Mouse (Mus musculus) cerebellum, adult 2 months (tissue): ENCODE measurements around the gene Ikzf3. TPM values are rescaled to one million over a fixed set of nuclear protein-coding genes. Genes with fewer than 3 reads are reported as not detected.

Experiments used
- DNase-seq, 2 experiments: peaks; one replicate each; pipeline ENCODE4 v3.0.0; 2021
- H3K27ac ChIP-seq: fragments of 200-500 bp; 2 replicates; pipeline ENCODE4 v1.5.1; 2012; ENCODE audit warnings: low read length, control low read depth, inconsistent platforms; ENCODE audit not compliant: insufficient read depth
- H3K27me3 ChIP-seq: fragments of 200-500 bp; 2 replicates; pipeline ENCODE4 v1.6.1; 2012; ENCODE audit warnings: inconsistent platforms, mild to moderate bottlenecking, low read length, moderate library complexity; ENCODE audit not compliant: control insufficient read depth, insufficient read depth
- H3K4me1 ChIP-seq: fragments of 200-500 bp; 2 replicates; pipeline ENCODE4 v1.6.1; 2011; ENCODE audit warnings: low read length; ENCODE audit not compliant: control insufficient read depth, insufficient read depth
- H3K4me3 ChIP-seq: fragments of 200-500 bp; replicated peaks from 2 replicates; pipeline ENCODE3; 2011; ENCODE audit warnings: mild to moderate bottlenecking, low read depth, low read length, control low read depth; ENCODE audit not compliant: insufficient read depth
- CTCF ChIP-seq: fragments of 200-500 bp; IDR thresholded peaks from 2 replicates; pipeline ENCODE4 v1.5.1; 2011; ENCODE audit warnings: low read depth, mild to moderate bottlenecking, control low read depth, low read length, moderate library complexity, borderline replicate concordance; ENCODE audit not compliant: insufficient read depth
- POLR2A ChIP-seq: fragments of 200-500 bp; IDR thresholded peaks from 2 replicates; pipeline ENCODE4 v1.6.1; 2011; ENCODE audit warnings: low read length, control low read depth, borderline replicate concordance; ENCODE audit not compliant: insufficient read depth
- WGBS: fragments of 180-500 bp; shearing (Covaris S2); methylation state at CpG from one replicate; pipeline ENCODE4 v1.1.7; 2018; 5-methylcytosine and 5-hydroxymethylcytosine counted together
- polyA plus RNA-seq: library from polyadenylated mRNA; depleted of rRNA; stranded (reverse); fragments of >200 nt; gene quantifications from 2 replicates; pipeline ENCODE4 v1.2.3, GENCODE M21; 2012

Gene Ikzf3
- polyA plus RNA-seq, 1 experiment = 0.07 TPM

DNA sequence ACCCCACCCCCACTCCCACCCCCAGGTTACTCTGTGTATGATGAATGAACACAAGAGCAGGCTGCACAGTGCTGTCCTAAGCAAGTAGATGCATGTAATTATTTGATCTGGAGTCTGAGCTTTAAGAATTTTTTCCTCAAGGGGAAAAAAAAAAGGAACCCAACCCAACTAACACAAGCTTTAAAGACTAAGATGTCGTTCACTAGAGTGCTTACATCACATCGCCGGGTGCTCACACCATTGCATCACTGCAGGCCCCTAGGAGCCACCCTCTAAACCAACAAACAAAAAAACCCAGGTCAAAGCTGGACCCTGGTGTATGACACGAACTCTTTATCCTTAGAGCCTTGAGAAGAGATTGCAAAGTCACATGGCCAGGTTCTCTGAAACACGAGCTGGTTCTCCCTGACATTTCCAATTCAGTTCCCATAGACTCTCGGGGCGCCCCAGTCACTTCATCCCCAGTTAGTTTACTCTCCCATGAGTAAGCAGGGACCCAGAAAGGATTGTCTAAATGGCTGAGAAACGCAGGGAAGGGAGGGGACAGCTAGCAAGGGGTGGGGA is 71.8 kb downstream of the Ikzf3 start:
- no peak for TF ChIP-seq CTCF
- no peak for TF ChIP-seq POLR2A
- WGBS = 59% methylated on average over 8 of the region's 8 CpGs
- H3K27me3 ChIP-seq = no peaks in the 10 kb centered on the region; the same call in 1 of the 2 replicates
- no peaks in the 10 kb centered on the region for H3K4me1 ChIP-seq
- no peak for DNase-seq
- H3K27ac ChIP-seq = no peak overlapping the region
- H3K4me3 ChIP-seq = no peak overlapping the region

DNA sequence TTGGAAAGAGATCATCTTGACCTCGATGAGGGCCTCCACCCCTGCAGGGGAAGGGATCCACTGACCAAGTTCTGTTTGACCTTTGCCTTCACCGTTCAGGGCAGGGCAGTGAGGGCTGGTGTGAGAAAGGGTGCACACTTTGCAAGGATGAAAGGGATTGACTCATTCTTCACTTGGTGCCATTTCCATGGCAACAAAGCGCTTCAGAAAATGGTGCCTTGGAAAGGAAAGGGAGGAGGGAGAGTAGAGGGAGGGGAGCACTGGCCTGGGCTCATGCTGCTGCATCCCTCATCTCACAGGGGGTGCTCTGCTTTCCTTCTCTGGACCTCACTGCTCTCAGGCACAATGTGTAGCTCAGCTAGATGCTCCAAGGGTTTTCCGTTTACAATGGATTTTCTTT is 73.1 kb downstream of the Ikzf3 start:
- no peak for DNase-seq
- TF ChIP-seq POLR2A = no peak
- no peak for TF ChIP-seq CTCF
- 38% methylated on average over 4 of the region's 4 CpGs for whole genome bisulfite sequencing
- no peak overlapping the region for H3K4me3 ChIP-seq
- H3K27ac ChIP-seq = no peak overlapping the region
- H3K4me1 ChIP-seq = no peaks in the 10 kb centered on the region
- H3K27me3 ChIP-seq = no peaks in the 10 kb centered on the region; the same call in 1 of the 2 replicates

DNA sequence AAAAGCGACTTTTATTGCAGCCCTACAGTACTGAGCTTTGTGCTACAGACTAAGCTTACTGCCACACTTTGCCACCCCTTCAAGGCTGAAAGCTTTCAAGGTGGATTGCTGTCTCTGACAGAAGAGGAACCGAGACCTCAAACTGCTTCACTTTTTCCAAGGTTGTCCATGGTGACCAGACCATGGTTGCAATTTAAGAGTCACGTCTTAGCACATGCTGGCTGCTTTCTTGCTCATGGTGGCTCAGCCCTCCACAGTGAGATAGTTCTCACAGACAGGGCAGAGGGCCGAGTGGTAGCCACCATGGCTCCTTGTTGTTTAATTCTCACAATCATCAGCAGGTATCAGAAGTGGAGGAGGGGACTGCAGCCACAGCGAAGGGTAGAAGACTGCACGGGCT is 75.0 kb downstream of the Ikzf3 start:
- H3K4me3 ChIP-seq = no peak overlapping the region
- no peaks in the 10 kb centered on the region for H3K4me1 ChIP-seq
- no peaks in the 10 kb centered on the region; the same call in 1 of the 2 replicates for H3K27me3 ChIP-seq
- no peak for TF ChIP-seq CTCF
- no peak for TF ChIP-seq POLR2A
- no peak overlapping the region for H3K27ac ChIP-seq
- no peak for DNase-seq
- 74% methylated on average over 6 of the region's 6 CpGs for WGBS

DNA sequence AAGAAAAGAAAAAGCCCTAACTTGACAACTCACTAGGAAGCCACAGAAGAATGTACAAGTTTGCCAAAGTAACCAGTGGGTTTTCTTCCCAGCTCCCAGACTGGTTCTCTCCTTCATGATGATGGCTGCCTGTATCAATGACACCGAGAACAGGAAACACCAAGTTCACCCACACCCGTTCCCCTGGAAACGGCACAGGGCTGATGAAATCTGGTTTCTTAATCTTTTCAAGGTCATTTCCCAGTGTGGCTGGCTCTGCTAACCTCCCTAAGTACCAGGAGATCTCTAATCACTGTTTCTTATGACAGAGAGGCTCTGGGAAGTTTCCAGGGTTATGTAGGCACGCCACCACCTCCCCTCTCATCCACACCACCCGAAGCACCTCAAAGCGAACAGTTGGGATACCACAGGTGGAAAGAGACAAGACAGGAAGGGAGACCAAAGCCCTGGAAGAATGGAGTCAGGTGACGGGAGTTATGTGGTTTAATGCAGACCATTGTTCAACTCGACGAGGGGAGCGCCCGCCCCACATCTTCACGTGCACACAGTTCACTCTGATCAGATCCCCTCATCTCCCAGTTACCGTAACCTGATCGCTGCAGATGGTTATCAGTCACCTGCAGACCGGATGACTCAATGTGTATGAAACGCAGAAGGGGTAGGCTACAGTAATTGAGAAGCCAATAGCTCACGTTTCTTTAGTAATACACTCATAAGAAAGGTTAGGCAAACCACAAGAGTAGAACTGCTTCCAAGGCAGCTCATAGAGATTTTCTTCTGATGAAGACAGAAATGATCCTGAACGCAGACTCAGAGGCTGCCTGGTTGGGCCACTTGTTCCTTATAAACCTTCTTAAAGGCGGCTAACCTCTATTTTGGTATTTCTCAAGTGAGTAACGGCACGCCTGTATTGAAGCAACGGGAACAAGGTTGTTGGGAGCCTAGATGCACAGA is 75.8 kb downstream of the Ikzf3 start:
- TF ChIP-seq CTCF (no peak), POLR2A (no peak)
- 78% methylated on average over 22 of the region's 22 CpGs for WGBS
- no peaks in the 10 kb centered on the region; the same call in 1 of the 2 replicates for H3K27me3 ChIP-seq
- no peak for DNase-seq
- H3K4me3 ChIP-seq = no peak overlapping the region
- H3K27ac ChIP-seq = no peak overlapping the region
- H3K4me1 ChIP-seq = no peaks in the 10 kb centered on the region

DNA sequence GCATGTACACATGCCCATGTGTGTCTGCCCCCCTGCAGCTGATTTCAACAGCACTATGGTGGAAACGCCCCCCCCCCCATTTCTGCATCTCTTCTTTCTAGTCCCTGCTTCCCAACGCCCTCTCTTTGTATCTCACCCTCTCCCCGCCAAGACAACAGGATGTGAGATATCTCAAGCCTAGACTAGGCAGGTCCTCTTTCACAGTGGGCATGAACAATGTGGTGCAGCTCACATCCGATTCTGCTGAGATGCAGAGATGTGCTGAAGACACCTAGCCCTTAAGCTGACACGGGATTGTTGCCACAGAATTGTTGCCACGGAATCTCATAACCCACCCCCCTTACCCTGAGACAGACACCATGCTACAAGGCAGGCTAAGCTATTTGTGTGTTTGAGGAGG is 81.3 kb downstream of the Ikzf3 start:
- 77% methylated on average over 6 of the region's 6 CpGs for WGBS
- H3K27ac ChIP-seq = no peak overlapping the region
- DNase-seq = no peak
- no peaks in the 10 kb centered on the region for H3K27me3 ChIP-seq
- TF ChIP-seq CTCF (no peak), POLR2A (no peak)
- no peak overlapping the region for H3K4me3 ChIP-seq
- no peaks in the 10 kb centered on the region for H3K4me1 ChIP-seq

DNA sequence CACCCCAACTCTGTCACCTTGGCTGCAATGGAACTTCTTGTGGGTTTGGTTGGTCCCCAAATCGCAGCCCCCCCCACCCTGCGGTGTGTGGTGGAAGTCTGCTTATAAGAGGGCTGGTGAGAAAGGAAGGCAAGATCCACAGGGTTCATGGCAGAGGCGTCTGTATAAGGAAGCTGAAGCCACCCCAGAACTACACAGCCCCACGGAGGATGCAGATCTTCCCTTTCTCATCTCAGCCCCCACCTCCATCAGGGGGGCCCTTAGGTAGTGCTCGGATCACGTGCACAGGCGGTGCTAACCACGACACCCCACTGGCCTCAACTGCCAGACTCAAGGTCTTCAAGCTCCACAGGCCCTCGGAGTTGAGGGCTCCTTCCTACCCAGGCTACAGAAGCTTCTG is 81.9 kb downstream of the Ikzf3 start:
- Histone ChIP-seq H3K27me3 (no peaks in the 10 kb centered on the region), H3K27ac (no peak overlapping the region), H3K4me1 (no peaks in the 10 kb centered on the region), H3K4me3 (no peak overlapping the region)
- no peak for TF ChIP-seq CTCF
- no peak for TF ChIP-seq POLR2A
- WGBS = 84% methylated on average over 9 of the region's 9 CpGs
- no peak for DNase-seq

DNA sequence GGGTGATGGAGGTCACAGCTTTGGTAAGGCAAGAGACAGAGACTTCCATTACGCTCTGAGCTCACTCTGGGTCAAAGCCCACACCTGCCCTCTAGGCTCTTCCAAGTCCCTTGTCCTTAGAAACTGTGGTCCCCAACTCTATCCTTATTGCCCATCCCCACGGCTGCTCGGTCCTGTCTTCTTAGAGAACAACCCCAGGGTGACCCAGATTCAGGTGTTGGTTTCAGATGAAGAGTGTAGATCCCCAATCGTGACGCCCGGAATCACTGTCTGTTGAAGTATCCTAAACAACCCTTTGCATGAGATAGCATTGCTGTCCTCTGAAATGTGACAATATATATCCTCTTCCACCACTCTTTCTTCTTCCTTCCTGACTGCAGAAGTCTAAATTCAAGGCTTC is 83.6 kb downstream of the Ikzf3 start:
- H3K4me1 ChIP-seq = no peaks in the 10 kb centered on the region
- 91% methylated on average over 6 of the region's 6 CpGs for WGBS
- TF ChIP-seq CTCF (no peak), POLR2A (no peak)
- H3K4me3 ChIP-seq = no peak overlapping the region
- no peak overlapping the region for H3K27ac ChIP-seq
- DNase-seq = no peak
- no peaks in the 10 kb centered on the region for H3K27me3 ChIP-seq

DNA sequence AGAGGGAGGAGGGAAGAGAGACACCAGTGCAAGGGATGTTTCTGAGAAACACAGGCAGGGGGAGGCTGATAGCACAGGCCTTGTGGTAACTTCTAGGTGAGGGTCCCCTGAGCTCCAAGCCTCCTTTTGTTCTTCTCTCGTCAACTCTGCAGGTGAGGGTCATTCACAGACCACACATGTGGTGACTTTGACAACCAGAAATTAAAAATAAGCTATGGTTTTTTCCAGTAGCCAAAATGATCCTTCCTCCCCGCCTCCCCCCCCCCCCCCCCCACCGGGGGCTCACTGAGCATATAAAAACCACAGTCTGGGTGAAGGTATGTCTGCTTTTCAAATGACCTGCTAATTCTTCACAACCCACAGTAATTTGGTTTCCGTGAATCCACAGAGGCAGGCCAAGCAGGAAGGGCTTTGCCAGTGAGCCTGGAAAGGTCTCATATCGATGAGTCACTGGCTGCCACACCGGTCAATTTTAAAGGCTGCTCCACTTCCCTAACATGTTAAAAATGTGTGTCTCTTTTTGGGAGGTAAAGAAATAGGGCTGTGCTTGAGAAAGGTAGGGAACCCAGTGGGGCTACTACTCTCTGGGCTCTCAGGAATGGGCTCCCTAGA is 84.6 kb downstream of the Ikzf3 start:
- Histone ChIP-seq H3K27me3 (no peaks in the 10 kb centered on the region), H3K4me1 (peaks cover 3% of the 10 kb centered on the region; the same call in 1 of the 2 replicates), H3K4me3 (no peak overlapping the region), H3K27ac (no peak overlapping the region)
- 48% methylated on average over 6 of the region's 6 CpGs for WGBS
- DNase-seq = no peak
- TF ChIP-seq POLR2A = no peak
